Mouse (Mus musculus) embryonic stem cell, embryonic (primary cell): ENCODE measurements around the gene Cmtm4.
"Not testable (repeated sequence)": the region's sequence is repeated elsewhere in the genome, so short reads cannot be mapped to it uniquely, and the experiment has no call there.

Source experiments
- CTCF ChIA-PET, 4 experiments: fragments of 300-600 bp in 2 of 4; fragments of 350-600 bp in 2 of 4; sonication (Branson Sonifier 250); formaldehyde crosslinking; loops; one replicate each; lab custom pipeline; 2022; ENCODE audit warnings: inconsistent platforms in 2 of 4; lab: Charles Lee
- POLR2A ChIA-PET, 4 experiments: fragments of 300-600 bp in 2 of 4; fragments of 350-600 bp in 2 of 4; sonication (Branson Sonifier 250); formaldehyde crosslinking; loops; one replicate each; lab custom pipeline; 2022; ENCODE audit warnings: antibody characterized with exemption in 4 of 4, inconsistent platforms in 1 of 4; lab: Charles Lee

Gene Cmtm4

GRCm38 (mm10) chr8:104340233-104341105, 55.1 kb downstream of the Cmtm4 start:
- ChIA-PET POLR2A (interaction anchor here in 3 of 4 experiments (0.5 to 1.8 kb wide), 8 partner anchors 8 to 93 kb away, joined by 3 to 7 read pairs (median 3); no protein-coding TSS in a partner anchor), CTCF (interaction anchor here in 3 of 4 experiments (0.6 to 1.2 kb wide), 8 partner anchors 12 to 262 kb away, joined by 3 to 6 read pairs (median 4); no protein-coding TSS in a partner anchor)

- ChIA-PET CTCF (interaction anchor here in 1 of 4 experiments (0.6 to 1.0 kb wide), 2 partner anchors 95 to 194 kb away, joined by 5 to 6 read pairs; no protein-coding TSS in a partner anchor), POLR2A (interaction anchor here in 1 of 4 experiments (0.6 kb wide), 1 partner anchor 11 kb away, joined by 3 read pairs; no protein-coding TSS in a partner anchor)
These were observed 55.7 kb downstream of the Cmtm4 start for GRCm38 (mm10) chr8:104339983-104340232.

GRCm38 (mm10) chr8:104339229-104339982, 56.2 kb downstream of the Cmtm4 start, which contains the start of gene Cmtm3:
Gene Cmtm3, plus strand, starts transcription at chr8:104339410.
- ChIA-PET POLR2A (interaction anchor here in 2 of 4 experiments (0.5 to 0.6 kb wide), 4 partner anchors 12 to 231 kb away, joined by 3 to 6 read pairs (median 3); no protein-coding TSS in a partner anchor), CTCF (interaction anchor here in 2 of 4 experiments (0.6 to 1.0 kb wide), 4 partner anchors 35 to 193 kb away, joined by 4 to 6 read pairs (median 5); no protein-coding TSS in a partner anchor)

GRCm38 (mm10) chr8:104337890-104338289, 57.7 kb downstream of the Cmtm4 start:
- POLR2A ChIA-PET, result no interaction called here
- CTCF ChIA-PET, result interaction anchor here in 1 of 4 experiments (0.8 kb wide), 1 partner anchor 239 kb away, joined by 3 read pairs; no protein-coding TSS in a partner anchor

- ChIA-PET POLR2A (no interaction called here), CTCF (interaction anchor here in 1 of 4 experiments (2.1 kb wide), 1 partner anchor 86 kb away, joined by 4 read pairs; the partner anchor contains the start of gene Cklf)
These were observed 58.8 kb downstream of the Cmtm4 start for GRCm38 (mm10) chr8:104336806-104337205.

GRCm38 (mm10) chr8:104334196-104334595, 61.4 kb downstream of the Cmtm4 start:
- CTCF ChIA-PET, result no interaction called here
- POLR2A ChIA-PET, result no interaction called here

GRCm38 (mm10) chr8:104333786-104334185, 61.8 kb downstream of the Cmtm4 start:
- ChIA-PET CTCF (no interaction called here), POLR2A (no interaction called here)

- CTCF ChIA-PET, result interaction anchor here in 1 of 4 experiments (1.2 kb wide), 1 partner anchor 11 kb away, joined by 3 read pairs; no protein-coding TSS in a partner anchor
- POLR2A ChIA-PET, result interaction anchor here in 2 of 4 experiments (0.6 to 1.0 kb wide), 3 partner anchors 8 to 82 kb away, joined by 3 to 10 read pairs (median 5); no protein-coding TSS in a partner anchor
These were observed 62.7 kb downstream of the Cmtm4 start for GRCm38 (mm10) chr8:104332665-104333631.

- POLR2A ChIA-PET, CTCF ChIA-PET: not testable (repeated sequence)
These were observed 73.7 kb downstream of the Cmtm4 start, which contains the start of gene Cmtm2b for GRCm38 (mm10) chr8:104321930-104322329. Gene Cmtm2b, plus strand, starts transcription at chr8:104322230.

- CTCF ChIA-PET, POLR2A ChIA-PET: not testable (repeated sequence)
These were observed 74.3 kb downstream of the Cmtm4 start, which contains the start of gene Gm11020 for GRCm38 (mm10) chr8:104321267-104321666. Gene Gm11020, plus strand, starts transcription at chr8:104321567.

GRCm38 (mm10) chr8:104313311-104313710, 82.3 kb downstream of the Cmtm4 start:
- POLR2A ChIA-PET, result no interaction called here
- CTCF ChIA-PET, result no interaction called here

- CTCF ChIA-PET, result interaction anchor here in 1 of 4 experiments (0.6 kb wide), 1 partner anchor 39 kb away, joined by 3 read pairs; no protein-coding TSS in a partner anchor
- POLR2A ChIA-PET, result not testable (repeated sequence)
These were observed 83.6 kb downstream of the Cmtm4 start for GRCm38 (mm10) chr8:104312023-104312422.

GRCm38 (mm10) chr8:104309441-104310155, 86.0 kb downstream of the Cmtm4 start, which contains the start of the genes Gm45711 and Cmtm1:
Gene Gm45711, minus strand, starts transcription at chr8:104310081.
Gene Cmtm1, minus strand, starts transcription at chr8:104310145.
- CTCF ChIA-PET, result interaction anchor here in 1 of 4 experiments (0.9 kb wide), 1 partner anchor 255 kb away, joined by 3 read pairs; no protein-coding TSS in a partner anchor
- POLR2A ChIA-PET, result not testable (repeated sequence)

GRCm38 (mm10) chr8:104308341-104308740, 87.3 kb downstream of the Cmtm4 start:
- POLR2A ChIA-PET, result interaction anchor here in 1 of 4 experiments (0.8 kb wide), 1 partner anchor 57 kb away, joined by 3 read pairs; no protein-coding TSS in a partner anchor
- CTCF ChIA-PET, result not testable (repeated sequence)

- ChIA-PET POLR2A (no interaction called here), CTCF (no interaction called here)
These were observed 90.6 kb downstream of the Cmtm4 start for GRCm38 (mm10) chr8:104304962-104305361.

GRCm38 (mm10) chr8:104302536-104302935, 93.1 kb downstream of the Cmtm4 start:
- CTCF ChIA-PET, POLR2A ChIA-PET: not testable (repeated sequence)

- ChIA-PET CTCF (interaction anchor here in 1 of 4 experiments (1.3 kb wide), 1 partner anchor 49 kb away, joined by 3 read pairs; no protein-coding TSS in a partner anchor), POLR2A (interaction anchor here in 1 of 4 experiments (0.6 kb wide), 1 partner anchor 31 kb away, joined by 5 read pairs; no protein-coding TSS in a partner anchor)
These were observed 94.0 kb downstream of the Cmtm4 start for GRCm38 (mm10) chr8:104301577-104301976.
